Mouse (Mus musculus): Measurements from ENCODE around the gene Tmem95. TPM values are rescaled to one million over a fixed set of nuclear protein-coding genes. Genes with fewer than 3 reads are reported as not detected.

Tmem95 gene
- polyA plus RNA-seq, 1 experiment: not detected

DNA sequence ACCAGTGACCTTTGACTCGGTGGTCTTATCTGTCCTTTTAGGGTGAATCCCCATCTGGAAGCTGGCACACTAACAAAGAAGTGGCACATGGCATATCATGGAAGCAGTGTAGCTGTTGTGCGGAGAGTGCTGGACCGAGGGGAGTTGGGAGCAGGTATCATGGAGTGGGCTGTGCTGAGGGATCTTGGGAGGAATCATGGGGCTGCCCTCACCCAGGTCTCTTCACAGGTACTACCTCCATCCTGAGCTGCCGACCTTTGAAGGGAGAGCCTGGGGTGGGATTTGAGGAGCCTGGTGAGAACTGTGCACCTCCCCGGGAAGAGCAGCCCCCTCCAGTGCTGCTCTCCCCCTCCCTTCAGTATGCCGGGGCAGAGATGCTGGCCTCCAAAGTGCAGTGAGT lies 33.9 kb upstream of the Tmem95 start:
- H3K27ac ChIP-seq (ENCODE audit: insufficient read depth, low read length): no peak overlapping the region
- no peaks in the 10 kb centered on the region for H3K9me3 ChIP-seq (replicated peaks; ENCODE audit: control insufficient read depth, insufficient read depth, low read length, poor library complexity, severe bottlenecking)
- no peak overlapping the region for H3K4me3 ChIP-seq (ENCODE audit: low read depth, low read length)
- H3K36me3 ChIP-seq (ENCODE audit: control insufficient read depth, insufficient read depth, low read length, poor library complexity, severe bottlenecking): peaks cover 37% of the 10 kb centered on the region
- H3K27me3 ChIP-seq (ENCODE audit: control insufficient read depth, insufficient read depth, low read length, poor library complexity, severe bottlenecking): no peaks in the 10 kb centered on the region
- H3K9ac ChIP-seq (ENCODE audit: low read depth, poor library complexity, severe bottlenecking): no peak overlapping the region
- TF ChIP-seq CTCF (IDR thresholded peaks at IDR 0.05; ENCODE audit: low read depth, low read length): no peak
- H3K4me1 ChIP-seq (ENCODE audit: control insufficient read depth, insufficient read depth, low read length): no peaks in the 10 kb centered on the region

DNA sequence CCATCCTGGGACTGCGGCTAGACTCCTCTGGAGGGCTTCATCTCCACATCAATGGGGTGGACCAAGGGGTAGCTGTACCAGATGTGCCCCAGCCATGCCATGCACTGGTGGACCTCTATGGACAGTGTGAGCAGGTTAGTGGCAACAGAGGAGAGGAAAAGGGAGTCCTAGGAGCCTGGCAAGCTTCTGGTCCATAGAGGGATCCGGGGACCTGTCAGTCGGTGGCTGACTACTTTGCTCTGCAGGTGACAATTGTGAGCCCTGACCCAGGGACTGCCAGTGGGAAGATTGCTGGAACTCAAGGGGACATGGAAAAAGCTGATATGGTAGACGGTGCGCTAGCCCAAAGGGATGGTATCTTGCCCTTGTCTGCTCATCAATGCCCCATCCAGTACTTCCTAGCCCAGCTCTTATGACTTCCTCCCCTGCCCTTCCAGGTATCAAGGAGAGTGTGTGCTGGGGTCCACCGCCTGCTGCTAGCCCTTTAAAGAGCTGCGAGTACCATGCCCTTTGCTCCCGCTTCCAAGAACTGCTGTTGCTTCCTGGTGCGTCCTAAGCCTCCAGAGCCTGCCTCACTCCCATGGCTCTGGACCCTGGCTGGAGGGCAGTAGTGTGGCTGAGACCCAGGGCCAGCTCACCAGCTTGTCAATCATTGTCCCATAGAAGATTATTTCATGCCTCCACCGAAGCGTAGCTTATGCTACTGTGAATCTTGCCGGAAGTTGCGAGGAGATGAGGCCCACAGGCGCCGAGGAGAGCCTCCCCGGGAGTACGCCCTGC lies 33.2 kb upstream of the Tmem95 start:
- H3K36me3 ChIP-seq (ENCODE audit: control insufficient read depth, insufficient read depth, low read length, poor library complexity, severe bottlenecking): peaks cover 31% of the 10 kb centered on the region

DNA sequence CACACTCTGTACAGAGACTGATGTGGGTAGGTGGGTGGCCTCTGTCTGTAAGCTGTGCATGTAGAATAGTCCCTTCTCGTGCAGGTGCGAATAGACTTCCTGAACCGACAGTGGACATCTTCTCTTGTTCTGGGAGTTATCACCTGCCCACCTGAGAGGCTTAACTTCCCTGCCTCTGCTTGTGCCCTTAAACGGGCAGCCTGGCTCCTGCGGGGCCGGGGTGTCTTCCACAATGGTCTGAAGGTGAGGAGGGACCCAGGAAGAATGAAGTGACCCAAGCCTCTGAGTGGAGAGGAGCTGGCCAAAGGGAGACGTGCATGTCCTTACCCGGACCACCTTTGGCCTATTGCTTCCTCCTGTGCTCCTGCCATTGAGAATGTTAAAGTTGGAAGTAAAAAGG lies 32.4 kb upstream of the Tmem95 start:
- Histone ChIP-seq H3K27ac (ENCODE audit: insufficient read depth, low read length) (no peak overlapping the region), H3K9ac (ENCODE audit: low read depth, poor library complexity, severe bottlenecking) (no peak overlapping the region), H3K27me3 (ENCODE audit: control insufficient read depth, insufficient read depth, low read length, poor library complexity, severe bottlenecking) (no peaks in the 10 kb centered on the region), H3K4me1 (ENCODE audit: control insufficient read depth, insufficient read depth, low read length) (no peaks in the 10 kb centered on the region), H3K9me3 (replicated peaks; ENCODE audit: control insufficient read depth, insufficient read depth, low read length, poor library complexity, severe bottlenecking) (no peaks in the 10 kb centered on the region), H3K36me3 (ENCODE audit: control insufficient read depth, insufficient read depth, low read length, poor library complexity, severe bottlenecking) (peaks cover 35% of the 10 kb centered on the region), H3K4me3 (ENCODE audit: low read depth, low read length) (no peak overlapping the region)
- TF ChIP-seq EP300 (IDR thresholded peaks at IDR 0.05; ENCODE audit: insufficient read depth, low read depth, low read length) (no peak), POLR2A (IDR thresholded peaks at IDR 0.05; ENCODE audit: insufficient read depth, low read length) (no peak), CTCF (IDR thresholded peaks at IDR 0.05; ENCODE audit: low read depth, low read length) (no peak)

More for the DNA sequence above, 33.2 kb upstream of the Tmem95 start:
- Histone ChIP-seq H3K27me3 (ENCODE audit: control insufficient read depth, insufficient read depth, low read length, poor library complexity, severe bottlenecking) (no peaks in the 10 kb centered on the region), H3K27ac (ENCODE audit: insufficient read depth, low read length) (no peak overlapping the region), H3K9ac (ENCODE audit: low read depth, poor library complexity, severe bottlenecking) (no peak overlapping the region), H3K4me1 (ENCODE audit: control insufficient read depth, insufficient read depth, low read length) (no peaks in the 10 kb centered on the region), H3K9me3 (replicated peaks; ENCODE audit: control insufficient read depth, insufficient read depth, low read length, poor library complexity, severe bottlenecking) (no peaks in the 10 kb centered on the region), H3K4me3 (ENCODE audit: low read depth, low read length) (no peak overlapping the region)
- TF ChIP-seq EP300 (IDR thresholded peaks at IDR 0.05; ENCODE audit: insufficient read depth, low read depth, low read length) (no peak), POLR2A (IDR thresholded peaks at IDR 0.05; ENCODE audit: insufficient read depth, low read length) (no peak), CTCF (IDR thresholded peaks at IDR 0.05; ENCODE audit: low read depth, low read length) (no peak)

DNA sequence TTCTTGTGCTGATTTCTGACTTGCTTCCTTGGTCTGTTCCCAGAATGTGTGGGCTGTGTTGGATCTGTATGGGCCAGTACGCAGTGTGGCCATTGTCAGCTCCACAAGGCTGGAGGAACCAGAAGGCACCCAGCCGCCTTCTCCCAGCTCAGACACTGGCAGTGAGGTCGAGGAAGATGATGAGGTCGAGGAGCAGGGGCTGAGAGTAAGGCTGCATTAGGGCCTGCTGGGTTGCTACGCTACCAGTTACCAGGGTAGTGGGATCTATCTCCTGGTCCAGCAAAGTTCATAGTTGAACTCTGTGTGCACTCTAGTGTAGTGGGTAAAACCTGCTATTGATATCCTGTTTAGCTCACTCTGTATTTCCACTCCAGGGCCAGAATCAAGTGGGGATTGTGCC lies 31.4 kb upstream of the Tmem95 start:
- Histone ChIP-seq H3K4me1 (ENCODE audit: control insufficient read depth, insufficient read depth, low read length) (no peaks in the 10 kb centered on the region), H3K27me3 (ENCODE audit: control insufficient read depth, insufficient read depth, low read length, poor library complexity, severe bottlenecking) (no peaks in the 10 kb centered on the region), H3K36me3 (ENCODE audit: control insufficient read depth, insufficient read depth, low read length, poor library complexity, severe bottlenecking) (peaks cover 37% of the 10 kb centered on the region), H3K9ac (ENCODE audit: low read depth, poor library complexity, severe bottlenecking) (no peak overlapping the region), H3K9me3 (replicated peaks; ENCODE audit: control insufficient read depth, insufficient read depth, low read length, poor library complexity, severe bottlenecking) (no peaks in the 10 kb centered on the region), H3K4me3 (ENCODE audit: low read depth, low read length) (no peak overlapping the region), H3K27ac (ENCODE audit: insufficient read depth, low read length) (no peak overlapping the region)
- no peak for TF ChIP-seq EP300 (IDR thresholded peaks at IDR 0.05; ENCODE audit: insufficient read depth, low read depth, low read length)
- TF ChIP-seq POLR2A (IDR thresholded peaks at IDR 0.05; ENCODE audit: insufficient read depth, low read length): no peak
- TF ChIP-seq CTCF (IDR thresholded peaks at IDR 0.05; ENCODE audit: low read depth, low read length): no peak

DNA sequence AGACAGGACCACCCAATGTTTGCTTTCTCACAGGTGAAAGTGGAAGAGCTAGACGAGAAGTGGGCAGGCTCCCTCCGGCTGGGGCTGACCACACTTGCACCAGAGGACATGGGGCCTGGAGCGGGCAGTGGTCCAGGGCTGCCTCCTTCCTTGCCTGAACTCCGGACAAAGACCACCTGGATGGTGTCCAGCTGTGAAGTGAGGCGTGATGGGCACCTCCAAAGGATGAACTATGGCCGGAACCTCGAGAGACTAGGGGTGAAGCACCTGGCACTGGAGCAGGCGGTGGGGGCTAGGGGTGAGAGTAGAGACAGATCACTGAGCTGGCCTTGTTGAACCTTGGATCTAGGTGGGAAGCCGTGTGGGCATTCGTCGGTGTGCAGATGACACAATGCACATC lies 30.8 kb upstream of the Tmem95 start:
- no peak overlapping the region for H3K4me3 ChIP-seq (ENCODE audit: low read depth, low read length)
- peaks cover 42% of the 10 kb centered on the region for H3K36me3 ChIP-seq (ENCODE audit: control insufficient read depth, insufficient read depth, low read length, poor library complexity, severe bottlenecking)
- TF ChIP-seq POLR2A (IDR thresholded peaks at IDR 0.05; ENCODE audit: insufficient read depth, low read length) (no peak), EP300 (IDR thresholded peaks at IDR 0.05; ENCODE audit: insufficient read depth, low read depth, low read length) (no peak), CTCF (IDR thresholded peaks at IDR 0.05; ENCODE audit: low read depth, low read length) (no peak)
- H3K9ac ChIP-seq (ENCODE audit: low read depth, poor library complexity, severe bottlenecking): no peak overlapping the region
- no peaks in the 10 kb centered on the region for H3K9me3 ChIP-seq (replicated peaks; ENCODE audit: control insufficient read depth, insufficient read depth, low read length, poor library complexity, severe bottlenecking)
- H3K4me1 ChIP-seq (ENCODE audit: control insufficient read depth, insufficient read depth, low read length): no peaks in the 10 kb centered on the region
- H3K27me3 ChIP-seq (ENCODE audit: control insufficient read depth, insufficient read depth, low read length, poor library complexity, severe bottlenecking): no peaks in the 10 kb centered on the region
- no peak overlapping the region for H3K27ac ChIP-seq (ENCODE audit: insufficient read depth, low read length)

DNA sequence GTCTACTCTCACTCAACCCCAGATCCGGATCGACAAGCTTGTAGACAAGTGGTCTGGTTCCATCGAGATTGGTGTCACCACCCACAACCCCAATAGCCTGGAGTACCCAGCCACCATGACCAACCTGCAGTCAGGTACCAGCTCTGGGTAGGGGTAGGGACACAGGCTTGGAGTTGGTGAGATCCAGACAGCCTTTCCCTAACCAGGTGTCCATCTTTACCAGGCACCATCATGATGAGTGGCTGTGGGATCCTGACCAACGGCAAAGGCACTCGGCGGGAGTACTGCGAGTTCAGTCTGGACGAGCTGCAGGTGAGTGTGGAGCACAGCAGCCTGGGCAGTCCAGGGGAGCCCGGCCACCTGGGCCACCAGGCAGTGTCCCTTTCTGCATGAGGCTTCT lies 26.5 kb upstream of the Tmem95 start:
- H3K36me3 ChIP-seq (ENCODE audit: control insufficient read depth, insufficient read depth, low read length, poor library complexity, severe bottlenecking): peaks cover 34% of the 10 kb centered on the region
- H3K4me1 ChIP-seq (ENCODE audit: control insufficient read depth, insufficient read depth, low read length): no peaks in the 10 kb centered on the region
- H3K4me3 ChIP-seq (ENCODE audit: low read depth, low read length): no peak overlapping the region
- TF ChIP-seq EP300 (IDR thresholded peaks at IDR 0.05; ENCODE audit: insufficient read depth, low read depth, low read length) (no peak), POLR2A (IDR thresholded peaks at IDR 0.05; ENCODE audit: insufficient read depth, low read length) (no peak), CTCF (IDR thresholded peaks at IDR 0.05; ENCODE audit: low read depth, low read length) (no peak)
- H3K9ac ChIP-seq (ENCODE audit: low read depth, poor library complexity, severe bottlenecking): no peak overlapping the region
- no peak overlapping the region for H3K27ac ChIP-seq (ENCODE audit: insufficient read depth, low read length)
- no peaks in the 10 kb centered on the region for H3K9me3 ChIP-seq (replicated peaks; ENCODE audit: control insufficient read depth, insufficient read depth, low read length, poor library complexity, severe bottlenecking)
- no peaks in the 10 kb centered on the region for H3K27me3 ChIP-seq (ENCODE audit: control insufficient read depth, insufficient read depth, low read length, poor library complexity, severe bottlenecking)

Measured in ES-Bruce4 (cell line).